Mouse (Mus musculus) adrenal gland, postnatal 36 days (tissue): ENCODE measurements at regions not wholly inside any gene's neighbourhood (a gene's known extent, or its start where the extent isn't known, plus 50 kb on each side); places are given as distances from the start of the nearest gene placed in this dataset.

Experiments
- DNase-seq, 2 experiments: peaks; one replicate each; pipeline ENCODE4 v3.0.0; 2021; ENCODE audit warnings: mixed read lengths in 1 of 2

DNA sequence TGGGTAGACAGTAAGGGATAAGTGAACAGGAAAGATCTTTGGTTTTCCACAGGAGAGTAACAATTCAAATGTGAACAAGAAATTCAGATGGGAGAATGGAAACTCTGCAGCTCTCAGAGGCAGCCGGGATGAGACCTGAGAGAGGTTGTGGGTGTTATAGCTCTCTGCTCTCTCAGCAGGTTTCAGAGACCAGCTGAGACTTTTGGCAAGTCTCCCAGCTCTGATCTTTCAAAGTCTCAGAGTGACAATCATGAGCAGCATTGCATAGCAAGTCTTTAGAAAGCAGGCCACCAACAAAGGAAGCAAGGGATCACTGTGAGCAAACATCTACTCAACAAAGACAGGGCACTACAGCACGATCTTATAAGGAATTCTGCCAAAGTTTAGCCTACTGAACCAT lies 73.4 kb upstream of the Gnpda2 start:
- DNase-seq = no peak

DNA sequence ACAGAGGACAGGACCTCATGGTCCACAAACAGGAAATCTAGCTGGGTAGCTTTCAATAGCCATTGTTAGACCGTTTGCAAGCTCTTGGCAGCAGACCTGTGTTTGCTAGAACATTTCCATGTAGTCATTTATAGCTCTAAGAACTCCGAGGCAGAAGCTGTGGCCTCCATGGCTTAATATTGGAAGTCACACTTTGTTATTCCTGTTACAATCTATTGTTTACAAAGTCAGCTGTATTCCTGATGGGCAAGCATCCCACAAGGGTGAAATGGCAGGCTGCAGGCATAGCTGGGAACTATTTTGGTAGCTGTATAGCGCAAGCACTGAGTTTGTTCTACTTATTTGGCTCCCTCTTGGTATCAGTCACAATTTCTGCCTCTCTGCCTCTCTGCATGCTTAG lies 71.8 kb upstream of the Gnpda2 start:
- no peak for DNase-seq
